Mouse (Mus musculus) thymus, postnatal 36 days (tissue): ENCODE data around the gene Xrcc3.

Source experiments
- DNase-seq, 2 experiments: peaks; one replicate each; pipeline ENCODE4 v3.0.0; 2022; ENCODE audit warnings: mixed read lengths in 2 of 2

Xrcc3 gene

GRCm38 (mm10) chr12:111814769-111815762 is 1.4 kb upstream of the Xrcc3 start:
- DNase-seq, result no peak

GRCm38 (mm10) chr12:111813111-111813765 is 435 bp downstream of the Xrcc3 start:
- DNase-seq, result peak in 1 of 2 experiments; percentile 32

DNA sequence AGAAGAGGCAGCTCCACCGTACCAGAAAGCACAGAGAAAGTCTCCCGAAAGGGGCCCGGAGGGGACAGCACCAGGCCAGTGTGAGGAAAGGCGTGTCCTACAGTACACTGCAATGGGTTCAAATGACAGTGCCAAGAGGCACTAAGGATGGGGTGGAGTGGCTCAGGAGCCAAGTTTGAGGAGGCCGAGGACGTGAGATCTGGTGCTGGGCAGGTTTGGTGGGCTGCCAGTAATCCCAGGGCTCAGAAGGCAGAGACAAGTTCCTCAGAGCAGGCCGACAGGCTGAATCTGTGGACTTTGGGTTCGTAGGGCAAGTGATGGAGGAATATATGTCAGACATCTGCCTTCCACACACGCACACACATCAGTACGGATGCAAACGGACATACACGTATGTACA is 1.1 kb downstream of the Xrcc3 start:
- no peak for DNase-seq

GRCm38 (mm10) chr12:111812075-111812474 is 1.6 kb downstream of the Xrcc3 start:
- DNase-seq, result no peak

DNA sequence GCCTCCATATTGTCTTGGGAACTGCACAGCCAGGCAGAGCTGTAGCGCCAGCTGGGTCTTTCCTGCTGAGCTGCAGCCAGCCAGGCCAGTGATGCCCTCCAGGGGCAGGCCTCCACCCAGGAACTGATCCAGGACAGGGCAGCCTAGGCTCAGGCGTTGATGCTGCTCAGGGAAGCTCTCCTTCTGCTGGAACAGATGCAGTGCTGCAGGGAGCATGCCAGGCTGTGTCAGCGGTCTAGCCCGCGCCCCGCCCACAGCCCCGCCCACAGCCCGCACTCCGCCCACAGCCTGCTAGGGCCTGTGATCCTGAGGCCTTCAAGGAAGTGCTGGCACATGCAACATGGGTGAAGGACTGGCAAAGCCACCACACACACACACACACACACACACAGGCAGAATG is 3.9 kb downstream of the Xrcc3 start:
- peak; percentile 63 to 73 for DNase-seq

DNA sequence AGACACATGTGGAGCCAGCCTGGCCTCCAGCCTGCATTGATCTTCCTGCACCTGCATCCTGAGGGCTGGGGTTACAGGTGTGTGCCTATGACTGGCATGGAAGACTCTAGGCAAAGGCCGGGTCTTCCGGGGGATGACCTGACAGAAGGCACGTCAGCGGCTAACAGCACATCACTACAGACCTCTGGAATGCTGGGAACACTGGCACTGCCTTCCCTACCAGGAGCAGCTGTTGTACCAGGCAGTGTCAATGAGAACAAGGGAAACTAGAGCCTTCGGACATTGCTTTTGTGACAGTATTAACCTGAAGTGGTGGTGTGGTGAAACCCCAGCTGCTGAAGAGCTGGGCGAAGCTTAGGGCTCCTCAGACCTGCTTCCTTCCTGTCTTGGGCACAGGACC is 4.9 kb downstream of the Xrcc3 start:
- DNase-seq, result no peak

DNA sequence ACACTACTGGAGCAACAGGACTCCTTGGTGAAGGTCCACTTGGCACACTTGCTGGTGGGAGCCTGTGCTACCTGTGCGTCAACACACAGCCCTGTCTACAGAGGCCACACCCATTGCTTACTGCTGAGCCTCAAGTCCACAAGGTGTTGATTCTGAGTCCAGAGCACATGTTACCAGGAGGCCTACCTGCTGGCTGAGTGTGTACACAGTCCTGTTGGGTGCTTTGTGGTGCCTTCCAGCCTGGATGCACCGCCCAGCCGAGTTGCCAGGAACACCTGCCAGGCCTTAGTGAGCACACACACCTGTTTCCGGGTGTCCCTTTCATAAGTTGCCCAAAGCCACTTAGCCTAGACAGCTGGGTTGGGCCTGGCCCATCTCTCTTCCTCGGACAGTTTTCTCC is 10.1 kb downstream of the Xrcc3 start:
- no peak for DNase-seq

GRCm38 (mm10) chr12:111800459-111801183 is 13.1 kb downstream of the Xrcc3 start:
- no peak for DNase-seq

GRCm38 (mm10) chr12:111798493-111798892 is 15.2 kb downstream of the Xrcc3 start:
- DNase-seq, result no peak

DNA sequence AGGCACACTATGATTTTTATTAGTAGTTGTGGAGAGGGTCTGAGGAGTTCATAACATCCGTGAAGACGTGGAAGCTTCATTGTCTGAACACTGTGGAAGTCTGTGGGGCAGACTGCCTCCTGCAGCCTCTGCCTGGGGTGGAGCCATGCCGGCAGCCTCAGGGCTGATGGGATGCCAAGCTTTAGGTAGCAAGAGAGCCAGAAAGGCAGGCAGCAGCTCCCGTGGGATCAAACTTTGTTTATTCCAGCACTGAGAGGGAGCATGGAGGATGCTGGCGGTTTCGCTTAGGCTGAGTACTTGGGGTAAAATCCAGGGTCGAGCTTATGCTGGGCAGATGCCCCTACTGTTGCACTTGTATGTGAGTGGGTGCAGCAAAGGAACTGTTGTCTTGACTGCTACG is 16.4 kb downstream of the Xrcc3 start:
- no peak for DNase-seq

DNA sequence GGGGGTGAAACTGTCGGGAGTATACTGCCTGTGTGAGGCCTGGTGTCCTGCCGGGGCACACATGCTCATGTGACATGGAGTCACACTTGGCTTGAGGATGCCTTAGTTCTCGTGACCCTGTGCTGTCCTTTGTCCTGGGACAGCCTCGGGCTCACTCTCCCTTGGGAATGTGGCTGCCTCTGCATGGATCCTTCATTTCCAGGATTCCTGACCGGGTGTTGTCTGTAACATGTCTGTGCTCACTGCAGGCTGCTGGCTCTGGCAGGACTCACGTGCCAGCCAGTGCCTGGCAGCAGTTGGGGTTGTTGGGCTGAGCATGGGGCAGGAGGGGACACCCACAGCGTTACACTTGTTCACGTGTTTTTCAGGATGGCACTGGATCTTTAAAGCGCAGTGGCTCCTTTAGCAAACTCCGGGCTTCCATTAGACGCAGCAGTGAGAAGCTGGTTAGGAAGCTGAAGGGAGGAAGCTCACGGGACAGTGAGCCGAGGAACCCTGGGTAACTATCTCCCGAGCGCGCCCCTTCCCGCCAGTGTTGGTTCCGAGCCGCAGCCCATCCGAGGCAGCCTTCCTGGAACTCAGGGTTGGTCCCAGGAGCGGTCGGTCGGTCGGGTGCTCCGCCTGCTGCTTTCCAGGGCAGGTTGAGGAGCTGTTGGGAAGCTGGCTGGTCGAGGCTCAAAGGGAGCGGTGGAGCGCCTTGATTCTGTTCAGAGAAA is 18.3 kb downstream of the Xrcc3 start:
- no peak for DNase-seq

DNA sequence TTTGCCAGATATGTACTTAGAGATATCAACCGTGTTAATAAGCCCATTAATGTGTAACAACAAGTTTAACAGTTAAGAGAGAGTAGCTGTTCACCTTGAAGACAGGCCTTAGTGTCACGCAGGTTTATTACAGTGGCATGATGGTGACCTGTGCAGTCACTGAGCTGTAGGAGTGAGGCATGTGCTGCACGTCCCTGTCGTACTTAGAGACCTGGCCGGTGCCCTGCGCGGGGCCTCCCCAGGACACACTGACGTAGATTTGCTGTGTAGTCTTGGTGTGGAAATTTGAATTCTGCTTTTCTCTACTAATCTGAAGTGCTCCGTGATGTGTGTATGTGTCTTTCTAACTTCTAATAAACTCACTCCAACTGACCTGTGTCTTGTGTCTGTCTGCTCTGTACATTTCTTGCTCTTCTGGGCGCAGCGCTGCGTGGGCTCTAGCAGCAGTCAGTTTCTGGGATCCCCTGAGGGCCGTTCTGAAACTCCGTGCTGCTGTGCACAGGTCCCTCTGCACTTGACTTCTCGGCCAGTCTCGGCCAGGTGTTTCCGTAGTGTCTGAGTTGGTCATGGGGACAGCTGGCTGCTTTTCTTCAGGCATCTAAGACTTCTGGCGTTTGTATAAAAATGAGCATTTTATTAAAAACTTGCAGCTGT is 19.0 kb downstream of the Xrcc3 start:
- no peak for DNase-seq

- no peak for DNase-seq
Measured at GRCm38 (mm10) chr12:111794102-111794501, 19.6 kb downstream of the Xrcc3 start.

GRCm38 (mm10) chr12:111791474-111792104 is 22.1 kb downstream of the Xrcc3 start:
- no peak for DNase-seq

DNA sequence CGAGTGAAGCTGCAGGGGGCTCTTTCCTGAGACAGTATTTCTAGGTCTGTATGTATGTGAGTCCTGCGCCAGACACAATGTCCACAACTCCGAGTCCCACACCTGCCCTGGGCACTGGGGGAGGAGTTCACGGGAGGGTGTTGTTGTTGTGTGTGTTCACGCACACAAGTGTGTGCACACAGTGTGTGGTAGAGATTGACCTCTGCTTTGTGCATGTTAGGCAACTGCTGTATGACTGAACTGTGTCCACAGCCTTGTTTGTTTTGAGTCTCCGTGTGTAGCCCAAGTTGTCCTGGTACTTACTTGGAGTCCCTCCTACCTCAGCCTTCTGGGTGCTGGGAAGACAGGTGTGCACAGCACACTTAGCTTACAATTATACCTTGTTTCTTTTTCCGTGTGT is 23.0 kb downstream of the Xrcc3 start:
- DNase-seq, result no peak

DNA sequence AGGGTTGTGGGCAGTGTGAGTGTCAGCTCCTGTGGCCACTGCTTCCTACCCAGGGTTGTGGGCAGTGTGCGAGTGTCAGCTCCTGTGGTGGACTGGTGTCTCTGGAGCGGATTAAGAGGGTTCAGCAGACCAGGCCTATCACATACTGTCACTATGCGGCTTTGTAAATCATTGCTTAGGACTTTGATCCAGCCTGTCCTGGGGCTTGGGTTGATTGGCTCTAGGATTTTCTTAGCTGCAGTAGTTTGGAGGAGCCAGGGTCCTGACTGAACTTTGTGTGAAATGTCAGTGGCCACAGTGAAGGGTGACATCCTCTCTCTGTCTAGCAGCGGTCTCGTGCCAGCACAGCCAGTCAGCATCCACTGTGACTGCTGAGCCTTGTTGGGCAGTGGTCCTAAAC is 23.6 kb downstream of the Xrcc3 start:
- DNase-seq, result no peak

- DNase-seq, result no peak
Measured at GRCm38 (mm10) chr12:111787015-111787414, 26.7 kb downstream of the Xrcc3 start.

GRCm38 (mm10) chr12:111785174-111785573 is 28.5 kb downstream of the Xrcc3 start:
- no peak for DNase-seq

GRCm38 (mm10) chr12:111779544-111779943 is 34.1 kb downstream of the Xrcc3 start:
- peak in 1 of 2 experiments; percentile 16 for DNase-seq

DNA sequence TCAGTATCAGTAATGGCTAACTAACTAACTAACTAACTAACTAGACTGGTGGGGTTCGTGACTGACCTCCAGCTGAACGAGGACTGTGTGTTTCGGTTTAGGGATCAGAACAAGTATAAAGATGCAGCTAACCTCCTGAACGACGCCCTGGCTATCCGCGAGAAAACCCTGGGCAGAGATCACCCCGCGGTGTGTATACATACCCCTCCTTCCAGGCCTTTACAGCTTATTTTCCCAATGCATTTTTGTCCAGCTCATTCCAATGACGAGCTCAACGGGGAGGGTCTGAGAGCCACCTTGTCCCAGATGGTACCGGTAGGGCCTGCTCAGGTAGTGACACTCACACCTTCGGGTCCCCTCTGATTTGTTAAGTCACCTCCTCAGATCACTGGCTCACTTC is 35.8 kb downstream of the Xrcc3 start:
- no peak for DNase-seq

DNA sequence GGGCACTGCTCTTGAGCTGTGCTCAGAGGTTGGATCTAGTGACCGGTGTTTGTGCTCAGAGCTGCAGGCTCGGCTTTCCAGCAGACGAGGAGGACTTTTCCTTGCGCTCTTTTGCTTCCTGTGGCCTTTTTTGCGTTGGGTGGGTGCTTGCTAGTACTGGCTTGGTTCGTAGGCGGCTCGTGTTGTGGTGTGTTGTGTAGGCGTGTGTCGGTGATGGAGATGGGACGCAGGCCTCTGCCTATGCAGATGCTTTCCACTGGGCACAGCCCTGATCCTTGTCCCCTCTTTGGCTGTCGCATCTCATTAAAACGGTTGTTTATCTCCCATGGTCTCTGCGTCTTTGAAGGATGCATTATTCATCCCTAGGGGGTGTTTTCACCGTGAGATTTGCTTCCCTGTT is 38.8 kb downstream of the Xrcc3 start:
- no peak for DNase-seq

- DNase-seq, result no peak
Measured at GRCm38 (mm10) chr12:111774156-111774555, 39.5 kb downstream of the Xrcc3 start.
